Mouse (Mus musculus) kidney, postnatal 4 days (tissue): ENCODE data around the gene Gmpr.

Experiments used
- DNase-seq, 2 experiments: peaks; one replicate each; pipeline ENCODE4 v3.0.0; 2021; ENCODE audit warnings: mixed read lengths in 2 of 2

The Gmpr gene

GRCm38 (mm10) chr13:45505546-45505945 is 1.7 kb upstream of the Gmpr start:
- no peak for DNase-seq

- peak; percentile 73 to 83 for DNase-seq
These were observed 1.3 kb downstream of the Gmpr start for GRCm38 (mm10) chr13:45508495-45508894.

- DNase-seq, result no peak
These were observed 2.1 kb downstream of the Gmpr start for GRCm38 (mm10) chr13:45509366-45509765.

GRCm38 (mm10) chr13:45511706-45512435 is 4.6 kb downstream of the Gmpr start:
- no peak for DNase-seq

GRCm38 (mm10) chr13:45512531-45512930 is 5.3 kb downstream of the Gmpr start:
- DNase-seq, result peak; percentile 41 to 50

GRCm38 (mm10) chr13:45513009-45513984 is 6.1 kb downstream of the Gmpr start:
- DNase-seq, result no peak

GRCm38 (mm10) chr13:45514115-45514514 is 6.9 kb downstream of the Gmpr start:
- DNase-seq, result no peak

GRCm38 (mm10) chr13:45514832-45515422 is 7.7 kb downstream of the Gmpr start:
- no peak for DNase-seq

- DNase-seq, result peak; percentile 76 to 81
These were observed 9.5 kb downstream of the Gmpr start for GRCm38 (mm10) chr13:45516501-45517393.

GRCm38 (mm10) chr13:45524305-45524704 is 17.1 kb downstream of the Gmpr start:
- peak in 1 of 2 experiments; percentile 55 for DNase-seq

- DNase-seq, result no peak
These were observed 17.7 kb downstream of the Gmpr start for GRCm38 (mm10) chr13:45524791-45525435.

- DNase-seq, result peak; percentile 59 to 75
These were observed 19.0 kb downstream of the Gmpr start for GRCm38 (mm10) chr13:45526230-45526629.

- no peak for DNase-seq
These were observed 20.2 kb downstream of the Gmpr start for GRCm38 (mm10) chr13:45527232-45527964.

GRCm38 (mm10) chr13:45528787-45529186 is 21.5 kb downstream of the Gmpr start:
- no peak for DNase-seq

- peak in 1 of 2 experiments; percentile 37 for DNase-seq
These were observed 23.5 kb downstream of the Gmpr start for GRCm38 (mm10) chr13:45530754-45531153.

GRCm38 (mm10) chr13:45535731-45536453 is 28.6 kb downstream of the Gmpr start:
- DNase-seq, result no peak

- no peak for DNase-seq
These were observed 29.9 kb downstream of the Gmpr start for GRCm38 (mm10) chr13:45537110-45537509.

GRCm38 (mm10) chr13:45538091-45538490 is 30.8 kb downstream of the Gmpr start:
- no peak for DNase-seq

GRCm38 (mm10) chr13:45538532-45539204 is 31.4 kb downstream of the Gmpr start:
- peak; percentile 83 to 89 for DNase-seq

GRCm38 (mm10) chr13:45539205-45539568 is 31.9 kb downstream of the Gmpr start:
- DNase-seq, result peak; percentile 86 to 91
